Mouse (Mus musculus) olfactory bulb, adult 2 months (tissue): ENCODE data around the gene F11r.

Source experiments
- CTCF ChIP-seq: fragments of 200-500 bp; IDR thresholded peaks from 2 replicates; pipeline ENCODE4 v1.5.1; 2012; ENCODE audit warnings: low read depth, mild to moderate bottlenecking, low read length, moderate library complexity; ENCODE audit not compliant: insufficient read depth
- POLR2A ChIP-seq: fragments of 200-500 bp; IDR thresholded peaks from 2 replicates; pipeline ENCODE4 v1.6.1; 2012; ENCODE audit warnings: mild to moderate bottlenecking, low read depth, low read length, moderate library complexity; ENCODE audit not compliant: insufficient read depth

- TF ChIP-seq POLR2A, result no peak
- no peak for TF ChIP-seq CTCF
Measured at GRCm38 (mm10) chr1:171439072-171439471, 1.7 kb downstream of the F11r start.
